Mouse (Mus musculus) heart, postnatal 0 days (tissue): Measurements from ENCODE around the gene Itih4.

Source experiments
- CTCF ChIP-seq: IDR thresholded peaks from 2 replicates; pipeline ENCODE4 v1.5.1; 2016; ENCODE audit warnings: antibody characterized with exemption, control low read depth, low read depth
- EP300 ChIP-seq: IDR thresholded peaks from 2 replicates; pipeline ENCODE4 v1.6.1; 2016; ENCODE audit warnings: antibody characterized with exemption, low read depth

DNA sequence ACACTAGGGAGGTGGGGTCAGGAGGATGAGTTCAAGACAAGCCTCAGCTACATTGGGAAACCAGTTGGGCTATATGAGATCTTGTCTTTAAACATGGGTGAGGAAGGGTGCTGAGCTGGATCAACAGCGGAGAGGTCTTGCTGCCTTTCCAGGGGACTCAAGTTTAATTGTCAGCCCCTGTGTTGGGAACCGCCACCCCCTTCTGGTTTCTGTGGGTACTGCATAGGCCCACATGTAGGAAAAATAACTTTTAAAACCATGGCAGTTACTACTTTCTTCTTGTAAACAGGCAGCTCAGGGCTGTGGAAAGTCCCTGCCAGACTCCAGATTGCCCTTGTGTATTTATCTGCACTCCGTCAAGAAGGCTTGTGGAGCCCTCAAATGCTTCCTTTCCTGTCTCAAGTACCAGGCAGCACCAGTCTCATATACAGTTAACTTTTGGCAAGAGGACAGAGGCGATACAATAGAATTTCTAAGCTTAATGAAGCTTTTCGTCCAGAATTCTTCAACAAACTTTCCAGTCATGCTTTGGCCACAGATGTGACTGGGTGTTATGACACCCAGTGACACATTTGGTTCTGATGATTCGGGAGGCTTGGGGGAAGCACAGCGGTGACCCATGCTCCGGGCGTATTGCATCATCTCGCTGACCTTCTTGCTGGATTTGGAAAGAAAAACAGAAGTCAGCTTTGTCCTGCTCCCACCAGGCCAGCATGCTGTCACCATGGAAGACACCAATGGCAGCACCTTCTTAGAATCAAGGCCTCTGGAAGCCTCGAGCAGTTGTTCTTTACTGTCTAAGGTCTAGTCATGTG lies 57.8 kb downstream of the Itih4 start:
- TF ChIP-seq CTCF: peak; percentile 67
- no peak for TF ChIP-seq EP300
